Mouse (Mus musculus) CH12.LX (cell line): ENCODE data around the gene Phlda3.

Experiments used
- CTCF ChIP-seq, 2 experiments: IDR thresholded peaks in 1 of 2; conservative IDR thresholded peaks in 1 of 2; 2 replicates each; pipeline ENCODE4 v1.5.1; 2011 to 2012; ENCODE audit warnings: low read depth in 2 of 2, low read length in 2 of 2, improper control_type of control experiment in 1 of 2, inconsistent platforms in 1 of 2, mild to moderate bottlenecking in 1 of 2, moderate library complexity in 1 of 2
- EP300 ChIP-seq: IDR thresholded peaks from 2 replicates; pipeline ENCODE4 v1.6.1; 2011; ENCODE audit warnings: low read length, improper control_type of control experiment
- ETS1 ChIP-seq: conservative IDR thresholded peaks from 2 replicates; pipeline ENCODE4 v1.6.1; 2012; ENCODE audit warnings: low read depth, mild to moderate bottlenecking, inconsistent platforms, low read length, improper control_type of control experiment, moderate library complexity
- JUND ChIP-seq: conservative IDR thresholded peaks from 2 replicates; pipeline ENCODE4 v1.6.1; 2011; ENCODE audit warnings: low read depth, low read length, improper control_type of control experiment
- MYC ChIP-seq: IDR thresholded peaks from 2 replicates; pipeline ENCODE4 v1.6.1; 2011; ENCODE audit warnings: low read depth, mild to moderate bottlenecking, improper control_type of control experiment, low read length
- POLR2A ChIP-seq: IDR thresholded peaks from 2 replicates; pipeline ENCODE4 v1.6.1; 2011; ENCODE audit warnings: low read depth, mild to moderate bottlenecking, improper control_type of control experiment, low read length
- POLR2AphosphoS2 ChIP-seq: IDR thresholded peaks from 2 replicates; pipeline ENCODE4 v1.6.1; 2011; ENCODE audit warnings: low read depth, low read length, improper control_type of control experiment
- SIN3A ChIP-seq: IDR thresholded peaks from 2 replicates; pipeline ENCODE4 v1.6.1; 2012; ENCODE audit warnings: low read length, improper control_type of control experiment, inconsistent platforms
- TCF12 ChIP-seq: IDR thresholded peaks from 2 replicates; pipeline ENCODE4 v1.6.1; 2014; ENCODE audit warnings: low read depth, mild to moderate bottlenecking, inconsistent platforms, low read length, improper control_type of control experiment
- UBTF ChIP-seq: IDR thresholded peaks from 2 replicates; pipeline ENCODE4 v1.6.1; 2012; ENCODE audit warnings: low read depth, mild to moderate bottlenecking, inconsistent platforms, low read length, improper control_type of control experiment, moderate library complexity
- USF1 ChIP-seq: IDR thresholded peaks from 2 replicates; pipeline ENCODE4 v1.6.1; 2014; ENCODE audit warnings: low read depth, mild to moderate bottlenecking, inconsistent platforms, low read length, improper control_type of control experiment

DNA sequence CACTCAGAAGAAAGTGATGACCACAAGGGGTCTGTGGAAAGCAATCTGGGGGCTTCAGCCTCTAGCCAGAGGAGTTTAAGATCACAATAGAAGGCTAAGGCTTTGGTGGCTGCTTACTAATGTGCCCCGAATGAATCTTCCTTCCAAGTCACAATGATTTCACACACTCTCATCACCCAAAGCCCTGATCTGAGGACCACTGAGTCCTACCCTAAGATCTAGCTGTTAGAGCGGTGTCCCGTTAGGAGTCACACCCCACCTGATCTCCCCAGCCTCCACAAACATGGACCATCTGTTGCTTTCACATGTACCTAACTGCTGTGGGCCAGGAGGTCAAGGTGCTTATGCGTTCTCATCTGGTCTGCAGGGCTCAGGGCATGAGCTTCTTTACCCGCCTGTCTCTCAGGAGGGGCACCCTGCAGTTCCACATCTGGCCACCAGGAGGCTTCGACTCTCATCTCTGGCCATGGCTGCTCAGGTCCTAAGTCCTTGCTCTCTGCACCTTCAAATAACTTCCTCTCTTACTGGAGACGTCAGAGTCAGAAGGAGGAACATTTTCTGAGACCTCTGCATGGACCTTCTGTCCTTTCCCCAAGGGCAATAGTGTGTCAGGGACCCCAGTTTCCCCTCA is 45.2 kb downstream of the Phlda3 start:
- TF ChIP-seq CTCF (conservative IDR thresholded peaks at IDR 0.05 in 1 of 2, IDR thresholded peaks at IDR 0.05 in 1 of 2; ENCODE audit: low read depth in 2 of 2, low read length in 2 of 2) (peak; percentile 90 to 99), SIN3A (no peak), USF1 (no peak), POLR2A (no peak), MYC (no peak), EP300 (no peak), ETS1 (no peak), TCF12 (peak; percentile 11; the same call in 1 of the 2 replicates), JUND (no peak), POLR2AphosphoS2 (no peak), UBTF (no peak)
